Mouse (Mus musculus): ENCODE data around the gene Pcyt1b. TPM values are rescaled to one million over a fixed set of nuclear protein-coding genes. Genes with fewer than 3 reads are reported as not detected.

Gene Pcyt1b
- total RNA-seq, 1 experiment = 8.7 TPM

GRCm38 (mm10) chrX:93793168-93793567, 138.5 kb downstream of the Pcyt1b start:
- H3K9ac ChIP-seq (ENCODE audit: insufficient read depth, low read depth, low read length, poor library complexity, severe bottlenecking) = no peak overlapping the region
- H3K4me1 ChIP-seq (ENCODE audit: control insufficient read depth in 2 of 2, insufficient read depth in 2 of 2, low read length in 2 of 2, poor library complexity in 1 of 2) = no peaks in the 10 kb centered on the region
- no peak for TF ChIP-seq ZC3H11A (IDR thresholded peaks at IDR 0.05; ENCODE audit: borderline replicate concordance, low read depth, low read length)
- TF ChIP-seq CHD2 (IDR thresholded peaks at IDR 0.05; ENCODE audit: low read depth, low read length) = no peak
- peak; percentile 22 for DNase-seq (ENCODE audit: low read depth, low spot score)
- H3K9me3 ChIP-seq (ENCODE audit: control insufficient read depth, insufficient read depth, low read depth, low read length) = no peaks in the 10 kb centered on the region
- in situ Hi-C loops (cut with MboI; ENCODE audit: low sequenced_read_pairs in 2 of 2, unreplicated experiment in 2 of 2) = no loop called here
- no peak overlapping the region for H3K4me3 ChIP-seq (ENCODE audit: insufficient read depth in 1 of 2, low read depth in 1 of 2, low read length in 2 of 2, poor library complexity in 1 of 2, severe bottlenecking in 1 of 2)
- H3K36me3 ChIP-seq (ENCODE audit: control insufficient read depth, insufficient read depth, low read length, poor library complexity, severe bottlenecking) = no peaks in the 10 kb centered on the region; the same call in 1 of the 2 replicates
- no peak overlapping the region for H3K27ac ChIP-seq (ENCODE audit: insufficient read depth, low read depth, low read length, poor library complexity, severe bottlenecking)

Other genes with a start within 250 kb of the Pcyt1b start
- gene Pola1, start 22.7 kb upstream of the Pcyt1b start, total RNA-seq (2012; rRNA removed) = 36.6 and 40.3 TPM in 2 replicates
- gene Pdk3, start 177.3 kb downstream of the Pcyt1b start, total RNA-seq (2012; rRNA removed) = 18.3 and 23.4 TPM in 2 replicates

Measured in ES-E14 (cell line).